Mouse (Mus musculus) layer of hippocampus, postnatal 14 days (tissue): Measurements from ENCODE around the gene Nfic. TPM values are rescaled to one million over a fixed set of nuclear protein-coding genes. Genes with fewer than 3 reads are reported as not detected.
"Not testable (repeated sequence)": the region's sequence is repeated elsewhere in the genome, so short reads cannot be mapped to it uniquely, and the experiment has no call there.

Experiments
- DNase-seq, 2 experiments: peaks; one replicate each; pipeline ENCODE4 v3.0.0; 2021 to 2022; ENCODE audit warnings: low spot score in 2 of 2, mixed read lengths in 1 of 2
- total RNA-seq, 2 experiments: library from RNA; stranded (reverse); gene quantifications; 2 replicates each; pipeline ENCODE4 v1.2.3; 2021

Nfic gene
- total RNA-seq, 2 experiments from 2014 or later: 66.7 to 70.9 TPM

DNA sequence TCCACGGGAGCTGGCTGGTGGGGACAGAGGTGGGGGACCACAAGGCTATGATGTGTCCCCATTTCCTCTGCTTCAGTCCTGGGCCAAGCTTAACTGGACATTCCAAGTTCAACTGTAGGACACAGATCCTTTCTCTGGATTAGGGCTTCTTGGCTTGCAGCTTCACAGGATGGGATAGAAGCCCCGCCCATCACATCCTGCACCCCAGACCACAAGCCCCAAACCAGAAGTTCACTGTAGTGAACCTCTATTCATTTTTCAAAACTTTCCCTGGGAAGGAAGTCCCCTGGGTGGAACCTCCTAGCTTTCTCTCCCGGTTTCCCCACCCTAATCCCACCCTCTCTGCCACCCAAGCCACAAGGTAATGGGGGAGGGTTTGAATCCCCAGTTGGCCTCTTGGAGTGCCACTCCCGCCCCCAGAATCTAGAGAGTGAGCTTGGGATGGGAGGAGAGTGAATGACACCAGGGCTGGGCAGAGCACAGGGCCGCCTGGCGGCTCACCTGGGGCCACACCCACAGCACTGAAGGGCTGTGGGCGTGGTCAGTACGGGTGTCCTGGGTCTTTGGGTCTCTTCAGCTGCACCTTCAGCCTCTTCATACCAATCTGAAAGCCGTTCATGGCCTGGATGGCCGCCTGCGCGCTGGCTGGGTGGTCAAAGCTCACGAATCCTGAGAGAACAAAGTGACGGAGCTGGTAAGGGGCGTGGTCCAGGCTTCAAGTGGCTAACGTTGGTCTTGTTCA, 6.4 kb upstream of the Nfic start:
- DNase-seq: peak in 1 of 2 experiments; percentile 3

GRCm38 (mm10) chr10:81460951-81461350, 5.5 kb upstream of the Nfic start:
- no peak for DNase-seq

DNA sequence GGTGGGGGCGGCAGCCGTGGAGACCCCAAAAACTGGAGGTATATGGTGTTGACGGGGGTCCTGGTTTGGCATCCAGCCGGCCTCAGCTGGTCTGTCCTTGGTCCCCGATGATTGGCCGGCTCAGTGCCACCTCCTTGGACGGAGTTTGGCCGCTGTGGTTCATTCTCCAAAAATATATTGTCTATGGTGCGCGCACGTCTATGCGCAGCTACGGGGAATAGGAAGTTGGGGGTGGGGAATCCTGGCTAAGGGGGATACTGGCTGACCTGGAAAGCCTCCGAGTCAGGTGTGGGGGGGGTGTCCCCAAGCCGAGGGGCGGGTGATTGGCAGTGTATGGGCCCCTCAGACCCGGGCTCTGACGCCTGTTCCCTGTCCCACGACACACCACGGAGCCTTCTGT, 5.0 kb upstream of the Nfic start:
- peak in 1 of 2 experiments; percentile 4 for DNase-seq

DNA sequence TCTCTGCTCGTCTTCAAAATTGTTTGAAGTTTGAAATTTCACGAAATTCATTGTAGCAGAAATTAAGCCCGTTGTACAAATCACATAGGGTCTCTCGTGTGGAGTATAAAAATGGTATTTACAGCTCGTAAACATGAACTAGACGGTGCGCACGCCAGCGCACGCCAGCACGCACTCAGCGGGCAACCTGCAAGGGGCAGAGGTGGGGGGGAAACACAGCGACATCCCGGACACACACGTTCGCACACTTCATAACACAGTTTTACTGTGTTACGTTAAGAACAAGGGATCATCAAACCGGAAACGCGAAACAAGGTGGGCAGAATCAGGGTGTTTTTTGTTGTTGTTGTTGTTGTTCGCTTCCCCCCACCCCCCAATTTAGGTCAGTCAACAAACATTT, 4.0 kb upstream of the Nfic start:
- no peak for DNase-seq

- peak in 1 of 2 experiments; percentile 2 for DNase-seq
These were observed 2.8 kb upstream of the Nfic start for GRCm38 (mm10) chr10:81458267-81458666.

- DNase-seq: peak in 1 of 2 experiments; percentile 2
These were observed 2.2 kb upstream of the Nfic start for GRCm38 (mm10) chr10:81457624-81458023.

DNA sequence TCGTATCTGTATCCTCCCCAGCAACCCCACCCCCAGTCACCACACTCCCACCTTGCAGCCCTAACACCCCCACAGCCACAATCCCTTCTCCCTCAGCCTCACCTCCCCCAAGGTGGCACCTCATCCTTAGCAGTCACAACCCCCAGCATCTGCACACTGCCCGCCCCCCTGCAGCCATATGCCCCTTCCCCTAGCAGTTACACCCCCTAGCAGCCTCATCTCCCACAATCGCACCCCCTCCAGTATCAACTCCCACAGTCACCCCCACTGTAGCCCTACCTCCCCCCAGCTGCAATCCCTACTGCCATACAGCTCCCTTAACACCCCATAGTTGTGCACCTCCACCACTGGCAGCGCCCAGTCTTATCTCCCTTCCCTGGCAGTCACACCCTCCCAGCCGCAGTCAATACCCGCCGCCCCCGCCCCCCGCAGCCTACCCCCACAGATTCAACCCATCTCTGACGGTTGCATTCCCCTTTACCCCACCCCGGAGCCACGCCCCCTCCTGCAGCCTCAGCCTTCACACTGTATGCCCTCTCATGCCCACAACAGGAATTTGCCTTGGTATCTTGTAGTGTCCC, 1.6 kb upstream of the Nfic start:
- no peak for DNase-seq

GRCm38 (mm10) chr10:81454106-81454505, 1.3 kb downstream of the Nfic start:
- DNase-seq: no peak

DNA sequence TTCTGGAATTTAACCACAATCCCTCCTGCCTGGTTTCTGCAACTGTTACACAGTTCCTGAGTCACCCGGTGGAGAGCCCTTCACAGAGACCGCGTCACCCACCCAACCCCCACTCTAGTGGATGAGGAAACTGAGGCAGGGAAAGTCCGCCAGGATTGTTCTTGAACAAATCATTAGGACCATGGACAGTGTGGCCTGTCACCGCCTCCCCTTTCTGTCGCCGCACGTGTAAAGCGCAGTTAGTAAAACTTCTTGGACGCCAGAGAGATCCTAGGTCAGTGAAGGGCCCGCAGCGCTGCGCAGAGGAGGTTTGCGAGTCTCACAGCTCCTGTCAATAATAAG, 2.5 kb downstream of the Nfic start:
- no peak for DNase-seq

DNA sequence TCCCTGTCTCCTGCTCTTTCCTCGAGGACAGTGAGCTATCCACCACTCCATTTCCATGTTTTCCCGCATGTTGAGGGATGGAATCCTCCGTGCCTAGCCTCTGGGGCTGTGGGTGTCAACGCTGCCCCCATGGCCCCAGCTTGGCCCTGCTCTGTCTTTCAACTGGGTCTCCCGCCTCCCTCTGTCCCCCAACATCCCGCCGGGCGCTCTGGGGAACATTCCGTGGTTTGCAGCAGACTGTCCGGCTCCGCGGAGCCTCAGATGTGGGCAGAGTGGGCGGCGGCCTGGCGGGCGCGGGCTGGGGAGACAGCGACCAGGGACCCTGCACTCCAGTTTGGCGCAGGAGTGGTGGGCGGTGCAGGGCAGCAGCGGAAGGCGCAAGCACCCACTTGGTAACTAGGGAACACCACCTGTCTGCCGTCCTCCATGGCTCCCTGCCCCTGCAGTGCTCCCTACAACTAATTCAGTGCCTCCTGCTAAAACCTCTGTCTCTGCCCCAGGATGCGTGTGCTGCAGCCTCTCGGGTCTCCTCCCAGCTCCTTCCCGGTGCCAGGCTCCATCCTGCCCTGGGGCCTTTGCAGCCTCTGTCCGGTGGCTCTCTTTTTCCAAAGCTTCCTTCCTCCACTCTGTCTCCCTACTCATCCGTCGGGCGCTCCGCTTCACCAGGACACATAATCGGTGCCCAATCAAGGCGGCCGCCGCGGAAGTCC, 3.0 kb downstream of the Nfic start:
- DNase-seq: peak in 1 of 2 experiments; percentile 8

DNA sequence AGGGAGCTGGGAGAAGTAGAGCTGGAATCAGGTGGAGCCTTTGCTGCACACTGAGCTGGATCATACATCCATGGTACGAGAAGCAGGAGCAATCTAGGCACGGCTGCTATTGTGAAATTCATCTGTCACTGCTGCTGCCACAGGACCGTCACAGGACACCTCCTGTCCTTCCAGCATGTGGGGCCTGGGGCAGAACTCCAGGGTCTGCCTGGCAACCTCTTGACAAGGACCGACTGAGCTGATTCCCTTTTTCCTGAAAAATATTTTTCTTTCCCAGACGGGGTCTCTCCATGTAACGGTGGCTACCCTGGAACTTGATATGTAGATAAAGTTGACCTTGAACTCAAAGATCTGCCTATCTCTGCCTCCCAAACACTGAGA, 4.1 kb downstream of the Nfic start:
- DNase-seq: peak in 1 of 2 experiments; percentile 2

DNA sequence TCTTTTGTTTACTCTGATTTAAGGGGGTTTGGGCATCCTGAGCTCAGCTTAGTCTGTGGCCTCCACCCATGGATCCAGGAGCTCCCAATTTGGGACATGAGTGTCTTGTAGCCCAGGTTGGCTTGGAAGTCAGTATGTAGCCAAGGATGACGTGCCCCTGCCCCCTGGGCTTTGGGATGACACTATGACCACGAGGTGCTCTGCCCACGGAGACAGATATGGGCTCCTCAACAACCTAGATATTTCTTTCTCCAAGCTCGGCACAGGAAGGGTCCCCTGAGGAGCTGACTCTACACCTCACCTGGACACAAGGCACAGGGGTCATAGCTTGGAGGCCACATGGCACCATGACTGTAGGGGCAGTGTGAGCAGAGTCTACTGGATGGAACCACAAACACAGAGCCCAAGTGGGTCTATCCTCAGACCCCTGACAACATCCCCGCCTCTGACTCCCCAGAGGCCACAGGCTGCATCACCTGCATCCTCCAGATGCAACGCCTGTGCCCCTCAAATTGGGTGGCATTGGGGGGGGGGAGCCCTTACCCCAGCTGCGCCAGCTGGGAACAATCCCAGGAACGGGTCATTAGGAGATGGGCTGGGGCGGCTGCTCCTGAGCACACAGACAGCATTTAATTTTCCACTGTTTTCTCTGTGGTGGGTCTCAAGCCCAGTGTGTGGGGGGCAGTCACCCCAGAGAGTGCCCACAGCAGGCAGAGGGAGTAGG, 4.6 kb downstream of the Nfic start:
- peak in 1 of 2 experiments; percentile 1 for DNase-seq

- DNase-seq: peak; percentile 81 to 84
These were observed 5.3 kb downstream of the Nfic start for GRCm38 (mm10) chr10:81450140-81450539.

GRCm38 (mm10) chr10:81445516-81445915, 9.9 kb downstream of the Nfic start:
- not testable (repeated sequence) for DNase-seq

- DNase-seq: no peak
These were observed 14.4 kb downstream of the Nfic start for GRCm38 (mm10) chr10:81441019-81441418.

DNA sequence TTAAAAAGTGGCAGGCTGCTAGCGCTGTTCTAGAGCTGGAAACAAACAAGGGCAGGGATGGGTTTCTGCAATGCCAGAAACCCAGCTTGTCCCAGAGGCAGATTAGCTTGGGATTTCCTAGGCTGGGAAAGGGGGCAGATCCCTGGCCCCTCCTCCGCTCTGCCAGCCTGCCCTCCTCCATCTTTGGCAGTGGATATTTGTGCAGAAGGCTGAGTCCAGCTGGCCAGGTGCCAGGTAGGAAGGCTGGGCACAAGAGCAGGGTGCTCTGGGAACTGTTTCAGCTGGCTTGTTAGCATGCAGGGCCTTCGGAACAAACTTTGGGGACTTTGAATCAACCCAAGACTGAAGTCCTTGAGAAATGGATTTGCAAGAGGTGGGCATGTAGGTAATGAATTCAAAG, 20.0 kb downstream of the Nfic start:
- peak; percentile 83 to 93 for DNase-seq

- peak in 1 of 2 experiments; percentile 13 for DNase-seq
These were observed 20.8 kb downstream of the Nfic start for GRCm38 (mm10) chr10:81434361-81435263.

- DNase-seq: peak in 1 of 2 experiments; percentile 24
These were observed 21.7 kb downstream of the Nfic start for GRCm38 (mm10) chr10:81433541-81434289.

- peak; percentile 88 to 98 for DNase-seq
These were observed 22.6 kb downstream of the Nfic start for GRCm38 (mm10) chr10:81432868-81433262.
